Mouse (Mus musculus): ENCODE data around the gene Map2k2. TPM values are rescaled to one million over a fixed set of nuclear protein-coding genes. Genes with fewer than 3 reads are reported as not detected.
"Not testable (repeated sequence)": the region's sequence is repeated elsewhere in the genome, so short reads cannot be mapped to it uniquely, and the experiment has no call there.

The Map2k2 gene
- polyA plus RNA-seq, 1 experiment from 2014 or later: 197 TPM

DNA sequence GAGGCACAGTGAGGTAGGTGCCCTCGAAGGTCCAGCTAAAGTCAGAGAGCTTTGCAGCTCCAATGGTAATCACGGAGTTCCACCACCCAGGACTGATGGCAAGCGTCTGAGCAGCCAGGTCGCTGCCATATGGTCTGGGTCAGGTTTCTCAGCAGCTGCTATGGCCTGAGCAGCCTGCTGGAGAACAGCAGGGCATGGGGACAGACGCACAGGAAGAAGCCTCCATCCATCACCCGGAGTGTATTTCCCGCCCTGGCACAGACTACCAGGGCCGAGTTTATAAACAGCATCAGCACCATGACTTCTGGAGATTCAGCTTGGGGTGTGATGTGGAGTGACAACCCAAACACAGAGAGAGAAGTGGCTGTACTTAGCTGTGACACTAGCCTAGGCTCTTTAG is 59.4 kb downstream of the Map2k2 start:
- peaks cover 40% of the 10 kb centered on the region for H3K36me3 ChIP-seq
- no peaks in the 10 kb centered on the region for H3K9me3 ChIP-seq (replicated peaks)
- 80% methylated on average over 8 of the region's 8 CpGs for WGBS
- no peak overlapping the region for H3K4me2 ChIP-seq (replicated peaks)
- no peak overlapping the region for H3K4me3 ChIP-seq (replicated peaks)
- H3K27me3 ChIP-seq: no peaks in the 10 kb centered on the region
- H3K4me1 ChIP-seq: peaks cover 23% of the 10 kb centered on the region
- no peak for ATAC-seq (ENCODE audit: insufficient number of reproducible peaks, low FRiP score, low TSS enrichment, low read depth)
- no peak overlapping the region for H3K9ac ChIP-seq
- no peak overlapping the region for H3K27ac ChIP-seq (replicated peaks)

DNA sequence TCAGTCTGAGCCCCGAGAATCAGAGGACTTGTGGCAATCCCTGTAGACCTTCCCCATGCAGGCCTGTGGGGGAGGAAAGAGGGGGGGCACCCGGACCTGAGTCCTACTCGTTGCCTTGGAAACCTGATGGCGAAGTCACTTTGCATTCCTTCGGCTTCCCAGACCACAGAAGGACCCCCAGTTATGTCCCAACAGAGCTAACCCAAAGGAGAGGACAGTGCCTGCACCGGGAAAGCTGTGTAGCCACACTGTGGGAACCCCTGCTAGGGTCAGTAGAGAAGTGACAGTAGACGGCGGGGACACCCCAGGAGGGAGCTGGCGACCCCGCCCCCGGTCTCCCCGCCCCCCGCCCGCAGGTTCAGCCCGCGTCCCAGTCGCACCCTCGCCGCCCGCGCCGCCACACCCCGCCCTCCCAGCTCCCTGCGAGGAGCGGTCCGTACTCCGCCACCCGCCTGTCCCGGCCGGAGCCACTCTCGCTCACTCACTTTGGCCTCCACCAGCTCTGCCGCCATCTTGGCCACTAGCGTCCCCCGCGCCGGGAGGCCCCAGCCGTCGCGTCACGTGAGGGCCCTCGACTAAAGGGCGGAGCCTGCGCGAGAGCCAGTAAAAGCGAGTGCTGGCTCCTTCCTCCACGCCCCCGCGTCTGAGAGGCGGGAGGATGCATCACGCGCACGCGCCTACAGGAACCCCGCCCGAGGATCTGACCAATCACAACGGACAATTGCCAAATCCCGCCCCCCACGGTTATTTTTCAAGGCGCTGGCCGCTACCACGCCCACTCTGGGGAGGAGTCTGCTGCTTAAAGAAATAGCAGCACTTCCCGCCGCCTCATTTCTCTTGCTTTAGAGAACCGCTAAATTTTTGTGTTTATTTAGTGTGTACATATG is 61.7 kb downstream of the Map2k2 start, which contains the start of gene Pias4:
Gene Pias4, minus strand, starts transcription at position 724 of the 887 bp plus-strand sequence.
- H3K27ac ChIP-seq (replicated peaks): peak within 1 kb of the TSS; percentile 89
- no peaks in the 10 kb centered on the region for H3K9me3 ChIP-seq (replicated peaks)
- H3K9ac ChIP-seq: peak within 1 kb of the TSS; percentile 72
- peak within 1 kb of the TSS; percentile 65 for H3K4me2 ChIP-seq (replicated peaks)
- H3K27me3 ChIP-seq: no peaks in the 10 kb centered on the region
- H3K4me1 ChIP-seq: peaks cover 19% of the 10 kb centered on the region
- peak; percentile 89 for ATAC-seq (ENCODE audit: insufficient number of reproducible peaks, low FRiP score, low TSS enrichment, low read depth)
- peaks cover 17% of the 10 kb centered on the region for H3K36me3 ChIP-seq
- WGBS: under 1% methylated on average over 63 of the region's 64 CpGs
- H3K4me3 ChIP-seq (replicated peaks): peak within 1 kb of the TSS; percentile 72

DNA sequence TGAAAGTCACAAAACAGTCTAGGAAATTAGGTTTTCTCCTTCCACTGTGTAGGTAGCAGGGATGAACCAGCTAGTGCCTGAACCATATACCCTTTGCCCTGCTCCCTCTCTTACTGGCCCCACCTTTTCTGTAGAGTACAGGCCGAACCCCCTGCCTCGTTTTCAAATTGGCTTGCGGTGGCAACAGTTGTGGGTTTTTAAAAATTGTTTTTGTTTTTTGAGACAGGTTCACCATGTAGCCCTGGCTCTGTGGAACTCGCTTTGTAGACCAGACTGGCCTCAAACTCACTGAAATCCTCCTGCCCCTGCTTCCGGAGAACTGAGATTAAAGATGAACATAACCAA is 62.3 kb downstream of the Map2k2 start:
- peak overlapping the region; percentile 65 for H3K4me2 ChIP-seq (replicated peaks)
- ATAC-seq (ENCODE audit: insufficient number of reproducible peaks, low FRiP score, low TSS enrichment, low read depth): peak; percentile 52
- H3K27me3 ChIP-seq: no peaks in the 10 kb centered on the region
- peak overlapping the region; percentile 72 for H3K4me3 ChIP-seq (replicated peaks)
- no peaks in the 10 kb centered on the region for H3K9me3 ChIP-seq (replicated peaks)
- no peak overlapping the region; the same call in 1 of the 2 replicates for H3K9ac ChIP-seq
- peaks cover 19% of the 10 kb centered on the region for H3K4me1 ChIP-seq
- H3K36me3 ChIP-seq: peaks cover 13% of the 10 kb centered on the region
- 7% methylated on average over 5 of the region's 5 CpGs for WGBS
- H3K27ac ChIP-seq (replicated peaks): peak overlapping the region; percentile 89

DNA sequence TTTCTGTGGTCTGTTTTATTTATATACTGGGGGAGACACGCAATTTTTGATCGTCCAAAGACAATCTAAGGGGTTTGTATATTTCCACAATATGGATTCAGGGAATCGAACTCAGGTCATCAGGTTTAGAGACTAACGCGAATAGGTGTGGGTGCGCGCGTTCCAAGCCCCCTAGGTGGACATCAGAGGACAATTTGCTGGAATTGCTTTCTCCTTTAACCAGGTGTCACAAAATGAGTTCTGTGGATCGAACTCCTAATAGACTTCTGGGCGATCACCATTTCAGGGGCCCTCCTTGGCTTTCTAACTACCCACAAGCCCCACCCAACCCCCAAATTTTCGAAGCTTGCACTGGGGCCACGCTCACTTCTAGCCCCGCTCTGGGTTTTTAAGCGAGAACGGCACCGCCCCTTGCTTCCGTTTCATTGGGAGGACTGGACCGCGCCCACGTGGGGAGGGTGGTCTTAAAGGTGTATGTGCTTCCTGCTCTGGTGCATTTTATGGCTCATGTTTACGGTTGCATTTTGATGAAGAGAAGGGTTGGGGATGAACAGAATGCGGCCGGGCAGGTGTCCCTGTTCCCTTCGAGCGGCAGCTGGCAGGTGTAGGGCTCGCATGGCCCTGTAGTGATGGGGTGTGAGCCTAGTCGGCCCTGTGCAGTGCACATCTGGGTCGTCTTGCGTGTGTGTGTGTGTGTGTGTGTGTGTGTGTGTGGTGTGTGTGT is 63.0 kb downstream of the Map2k2 start:
- no peaks in the 10 kb centered on the region for H3K27me3 ChIP-seq
- H3K27ac ChIP-seq (replicated peaks): peak overlapping the region; percentile 89
- no peaks in the 10 kb centered on the region for H3K9me3 ChIP-seq (replicated peaks)
- peak overlapping the region; percentile 65 for H3K4me2 ChIP-seq (replicated peaks)
- H3K4me1 ChIP-seq: peaks cover 24% of the 10 kb centered on the region
- H3K9ac ChIP-seq: 0 out of 2 replicates have a peak overlapping the region, but pooled peaks have one; percentile 4
- ATAC-seq (ENCODE audit: insufficient number of reproducible peaks, low FRiP score, low TSS enrichment, low read depth): peak; percentile 51
- H3K4me3 ChIP-seq (replicated peaks): peak overlapping the region; percentile 72
- H3K36me3 ChIP-seq: peaks cover 7% of the 10 kb centered on the region
- 2% methylated on average over 29 of the region's 29 CpGs for WGBS

- H3K9me3 ChIP-seq (replicated peaks); ATAC-seq (ENCODE audit: insufficient number of reproducible peaks, low FRiP score, low TSS enrichment, low read depth); H3K27me3 ChIP-seq; H3K9ac ChIP-seq; H3K27ac ChIP-seq (replicated peaks); H3K36me3 ChIP-seq: not testable (repeated sequence)
- WGBS: 33% methylated on average over 9 of the region's 14 CpGs
- 0 out of 2 replicates have a peak overlapping the region, but pooled peaks have one; percentile 6 for H3K4me3 ChIP-seq (replicated peaks)
- H3K4me2 ChIP-seq (replicated peaks): peak overlapping the region; percentile 65
- H3K4me1 ChIP-seq: peaks cover 30% of the 10 kb centered on the region
Measured at GRCm38 (mm10) chr10:81169411-81169900, 63.7 kb downstream of the Map2k2 start.

DNA sequence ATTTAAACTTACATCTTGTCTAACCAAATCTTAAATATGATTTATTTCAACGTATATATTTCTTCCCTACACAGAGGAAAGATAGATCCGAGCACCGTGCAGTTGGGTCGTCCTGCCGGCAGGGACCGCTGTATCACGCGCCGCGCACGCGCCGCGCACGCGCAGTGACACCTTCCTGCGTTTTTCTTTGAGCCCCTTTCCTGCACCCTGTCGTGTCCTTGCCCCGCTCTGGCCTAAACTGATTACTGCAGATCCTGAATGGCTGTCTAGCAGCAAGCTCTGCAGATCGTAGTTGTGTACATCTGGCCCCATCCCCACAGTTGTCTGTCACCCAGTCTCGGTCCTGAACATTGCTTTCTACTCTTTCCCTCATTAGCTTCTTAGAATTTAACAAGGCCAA is 67.4 kb downstream of the Map2k2 start:
- WGBS: 4% methylated on average over 21 of the region's 21 CpGs
- H3K27me3 ChIP-seq: no peaks in the 10 kb centered on the region
- peak overlapping the region; percentile 17; the same call in 1 of the 2 replicates for H3K4me3 ChIP-seq (replicated peaks)

DNA sequence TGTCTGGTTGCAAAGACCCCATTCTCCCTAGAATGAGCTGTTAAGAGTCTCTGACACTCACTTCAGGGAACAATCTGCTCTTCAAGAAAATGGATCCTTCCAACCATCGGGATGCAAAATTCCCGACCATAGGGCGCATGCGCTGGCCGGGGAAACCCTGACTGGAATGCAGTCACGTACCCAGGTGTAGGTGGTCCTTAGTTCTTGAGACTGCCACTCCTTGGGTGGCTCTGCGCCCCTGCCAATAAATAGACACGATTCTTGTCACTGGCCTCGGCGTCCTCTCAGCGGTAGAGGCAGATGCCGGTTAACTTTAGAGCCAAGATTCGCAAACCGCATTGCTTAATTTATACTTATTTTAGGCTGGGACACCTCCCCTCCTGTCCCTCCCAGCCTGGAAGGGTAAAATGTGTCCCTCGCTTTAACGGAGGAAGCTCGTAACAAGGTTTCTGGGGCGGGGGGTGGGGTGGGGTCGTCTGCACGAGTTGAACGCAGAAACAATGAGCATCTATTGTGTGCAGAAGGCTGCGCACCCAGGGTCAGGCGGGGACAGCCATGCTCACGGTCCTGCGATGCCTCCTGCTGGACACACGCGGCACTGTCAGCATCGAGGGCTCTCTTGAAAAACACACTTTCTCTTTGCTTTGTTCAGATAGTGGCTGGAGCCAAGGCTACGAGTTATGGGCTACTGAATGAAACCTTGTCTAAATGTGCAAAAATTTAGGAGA is 69.1 kb downstream of the Map2k2 start:
- H3K9ac ChIP-seq: peak overlapping the region; percentile 10; the same call in 1 of the 2 replicates
- H3K36me3 ChIP-seq: peaks cover 23% of the 10 kb centered on the region
- peak overlapping the region; percentile 40 for H3K4me3 ChIP-seq (replicated peaks)
- H3K27me3 ChIP-seq: no peaks in the 10 kb centered on the region
- ATAC-seq (ENCODE audit: insufficient number of reproducible peaks, low FRiP score, low TSS enrichment, low read depth): peak; percentile 52; the same call in 1 of the 2 replicates
- peak overlapping the region; percentile 93 for H3K27ac ChIP-seq (replicated peaks)
- H3K4me2 ChIP-seq (replicated peaks): peak overlapping the region; percentile 65
- 2% methylated on average over 29 of the region's 29 CpGs for WGBS
- H3K9me3 ChIP-seq (replicated peaks): no peaks in the 10 kb centered on the region
- peaks cover 45% of the 10 kb centered on the region for H3K4me1 ChIP-seq

More for the DNA sequence above, 67.4 kb downstream of the Map2k2 start:
- H3K36me3 ChIP-seq: peaks cover 6% of the 10 kb centered on the region
- no peak for ATAC-seq (ENCODE audit: insufficient number of reproducible peaks, low FRiP score, low TSS enrichment, low read depth)
- peaks cover 39% of the 10 kb centered on the region for H3K4me1 ChIP-seq
- H3K9me3 ChIP-seq (replicated peaks): no peaks in the 10 kb centered on the region
- peak overlapping the region; percentile 86 for H3K27ac ChIP-seq (replicated peaks)
- H3K9ac ChIP-seq: no peak overlapping the region
- H3K4me2 ChIP-seq (replicated peaks): peak overlapping the region; percentile 41

GRCm38 (mm10) chr10:81175345-81175701 is 69.6 kb downstream of the Map2k2 start:
- 1% methylated on average over 4 of the region's 4 CpGs for whole genome bisulfite sequencing
- not testable (repeated sequence) for H3K9ac ChIP-seq; H3K9me3 ChIP-seq (replicated peaks); ATAC-seq (ENCODE audit: insufficient number of reproducible peaks, low FRiP score, low TSS enrichment, low read depth); H3K27me3 ChIP-seq
- Histone ChIP-seq H3K4me2 (replicated peaks) (peak overlapping the region; percentile 71), H3K36me3 (peaks cover 28% of the 10 kb centered on the region), H3K4me3 (replicated peaks) (peak overlapping the region; percentile 40), H3K4me1 (peaks cover 48% of the 10 kb centered on the region), H3K27ac (replicated peaks) (peak overlapping the region; percentile 93)

- H3K4me2 ChIP-seq (replicated peaks): peak overlapping the region; percentile 71
- peak overlapping the region; percentile 26; the same call in 1 of the 2 replicates for H3K9ac ChIP-seq
- peaks cover 35% of the 10 kb centered on the region for H3K36me3 ChIP-seq
- WGBS: 2% methylated on average over 13 of the region's 13 CpGs
- ATAC-seq (ENCODE audit: insufficient number of reproducible peaks, low FRiP score, low TSS enrichment, low read depth): peak; percentile 8
- peak overlapping the region; percentile 97 for H3K4me3 ChIP-seq (replicated peaks)
- H3K27me3 ChIP-seq: no peaks in the 10 kb centered on the region
- H3K4me1 ChIP-seq: peaks cover 50% of the 10 kb centered on the region
- H3K27ac ChIP-seq (replicated peaks): peak overlapping the region; percentile 93
- no peaks in the 10 kb centered on the region for H3K9me3 ChIP-seq (replicated peaks)
Measured at GRCm38 (mm10) chr10:81175936-81176465, 70.3 kb downstream of the Map2k2 start.

DNA sequence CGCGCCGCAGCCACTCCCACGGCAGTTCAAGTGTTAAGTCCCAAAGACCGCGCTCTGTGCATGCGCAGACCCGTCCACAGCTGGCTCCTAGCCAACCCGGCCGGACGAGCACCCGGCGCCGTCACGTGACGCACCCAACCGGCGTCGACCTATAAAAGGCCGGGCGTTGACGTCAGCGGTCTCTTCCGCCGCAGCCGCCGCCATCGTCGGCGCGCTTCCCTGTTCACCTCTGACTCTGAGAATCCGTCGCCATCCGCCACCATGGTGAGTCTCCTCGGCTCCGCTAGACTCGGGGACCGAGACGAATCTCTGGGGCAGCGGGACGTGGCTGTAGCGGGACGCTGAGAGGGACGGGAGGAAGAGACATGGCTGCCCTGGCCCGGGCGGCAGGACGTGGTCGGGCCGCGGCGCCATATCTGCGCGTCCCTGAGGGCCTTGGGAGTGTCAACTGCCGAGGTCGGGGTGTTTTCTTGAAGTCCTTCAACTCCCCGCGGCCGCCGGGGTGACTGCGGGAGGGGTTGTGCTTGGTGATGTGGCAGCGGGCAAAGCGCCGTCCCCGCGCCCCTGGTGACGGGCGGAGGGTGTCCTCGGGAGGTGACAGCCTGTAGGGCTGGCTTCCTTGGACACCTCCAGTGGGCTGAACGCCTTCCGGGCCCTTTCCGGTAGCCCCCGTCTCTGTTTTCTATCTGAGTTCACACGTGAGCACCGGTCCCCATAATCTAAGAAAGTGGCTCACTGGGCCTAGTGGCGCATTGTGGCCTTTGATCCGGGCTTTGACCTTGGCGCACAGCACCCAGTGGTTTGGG is 71.0 kb downstream of the Map2k2 start, which contains the start of gene Eef2:
Gene Eef2, plus strand, starts transcription at position 166 of the 806 bp plus-strand sequence.
- Histone ChIP-seq H3K4me3 (replicated peaks) (peak within 1 kb of the TSS; percentile 97), H3K9ac (peak within 1 kb of the TSS; percentile 97), H3K27ac (replicated peaks) (peak within 1 kb of the TSS; percentile 93), H3K4me2 (replicated peaks) (peak within 1 kb of the TSS; percentile 71), H3K9me3 (replicated peaks) (no peaks in the 10 kb centered on the region), H3K36me3 (peaks cover 42% of the 10 kb centered on the region), H3K4me1 (peaks cover 50% of the 10 kb centered on the region), H3K27me3 (no peaks in the 10 kb centered on the region)
- peak; percentile 86 for ATAC-seq (ENCODE audit: insufficient number of reproducible peaks, low FRiP score, low TSS enrichment, low read depth)
- under 1% methylated on average over 77 of the region's 77 CpGs for WGBS

Data from embryonic facial prominence, embryonic 15.5 days (tissue).